Mouse (Mus musculus) monocyte, adult 2 months (primary cell): Measurements from ENCODE around the gene Fads1.

Source experiments
- DNase-seq, 2 experiments: peaks; one replicate each; pipeline ENCODE4 v3.0.0; 2022; ENCODE audit warnings: low spot score in 2 of 2, low read depth in 1 of 2

The Fads1 gene

DNA sequence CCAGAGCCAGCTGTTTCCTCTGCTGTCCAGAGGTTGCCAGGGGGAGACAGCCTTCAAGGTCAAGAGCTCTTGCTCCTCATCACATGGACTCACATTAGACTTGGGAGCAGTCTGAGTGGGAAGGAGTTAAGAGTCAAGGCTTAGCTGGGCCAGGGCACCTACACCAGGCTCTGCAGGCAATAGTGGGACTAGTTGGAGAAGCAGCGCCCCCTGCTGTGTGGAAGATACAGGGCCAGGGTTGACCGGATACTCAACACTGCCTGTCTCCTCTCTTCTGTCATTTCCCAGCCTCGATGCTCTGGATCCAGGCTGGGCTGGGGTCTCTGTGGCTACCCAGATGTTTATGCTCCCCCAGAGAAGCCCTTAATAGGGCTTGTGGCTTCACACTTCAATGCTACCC lies 61.5 kb downstream of the Fads1 start:
- DNase-seq, result no peak
